Mouse (Mus musculus) MEL (cell line): ENCODE data around the gene Mrpl22. TPM values are rescaled to one million over a fixed set of nuclear protein-coding genes. Genes with fewer than 3 reads are reported as not detected.

ENCODE experiments used
- DNase-seq: peaks from one replicate; pipeline ENCODE4 v3.0.0; 2011; ENCODE audit warnings: low read depth, low spot score
- H3K27ac ChIP-seq: 2 replicates; pipeline ENCODE4 v1.5.1; 2012; ENCODE audit warnings: low read depth, mild to moderate bottlenecking, control low read depth, low read length, moderate library complexity; ENCODE audit not compliant: control insufficient read depth
- H3K27me3 ChIP-seq, 2 experiments: fragments of 150-350 bp in 1 of 2; sonication (generic) in 1 of 2; 2 replicates each; pipeline ENCODE4 v1.6.1; 2012; ENCODE audit warnings: low read length in 2 of 2, mild to moderate bottlenecking in 2 of 2, improper control_type of control experiment in 1 of 2, moderate library complexity in 1 of 2; ENCODE audit not compliant: insufficient read depth in 2 of 2, control insufficient read depth in 1 of 2
- H3K36me3 ChIP-seq, 2 experiments: 2 replicates each; pipeline ENCODE4 v1.6.1; 2012 to 2014; ENCODE audit warnings: low read length in 2 of 2, improper control_type of control experiment in 1 of 2, inconsistent platforms in 1 of 2, mild to moderate bottlenecking in 1 of 2; ENCODE audit not compliant: insufficient read depth in 2 of 2, control insufficient read depth in 1 of 2
- H3K4me1 ChIP-seq, 2 experiments: fragments of 150-350 bp in 1 of 2; sonication (generic) in 1 of 2; 2 replicates each; pipeline ENCODE4 v1.6.1; 2012; ENCODE audit warnings: low read length in 2 of 2, improper control_type of control experiment in 1 of 2, mild to moderate bottlenecking in 1 of 2; ENCODE audit not compliant: insufficient read depth in 2 of 2, control insufficient read depth in 1 of 2
- H3K4me3 ChIP-seq, 2 experiments: fragments of 150-350 bp in 1 of 2; sonication (generic) in 1 of 2; 2 replicates each; pipeline ENCODE4 v1.5.1; 2012; ENCODE audit warnings: low read depth in 2 of 2, low read length in 2 of 2, mild to moderate bottlenecking in 2 of 2, moderate library complexity in 2 of 2, control low read depth in 1 of 2, improper control_type of control experiment in 1 of 2; ENCODE audit not compliant: control insufficient read depth in 1 of 2, insufficient read depth in 1 of 2
- H3K79me2 ChIP-seq: 2 replicates; pipeline ENCODE4 v1.6.1; 2012; ENCODE audit warnings: mild to moderate bottlenecking, low read length, moderate library complexity; ENCODE audit not compliant: control insufficient read depth, poor library complexity, insufficient read depth
- H3K9ac ChIP-seq: 2 replicates; pipeline ENCODE4 v1.6.1; 2012; ENCODE audit warnings: low read depth, mild to moderate bottlenecking, control low read depth, low read length, moderate library complexity; ENCODE audit not compliant: control insufficient read depth, poor library complexity, severe bottlenecking
- H3K9me3 ChIP-seq: fragments of 150-350 bp; sonication (generic); replicated peaks from 2 replicates; pipeline ENCODE4 v1.6.1; 2012; ENCODE audit warnings: mild to moderate bottlenecking, low read length, improper control_type of control experiment, moderate library complexity; ENCODE audit not compliant: insufficient read depth
- CHD1 ChIP-seq: IDR thresholded peaks from 2 replicates; pipeline ENCODE4 v1.6.1; 2012; ENCODE audit warnings: low read depth, mild to moderate bottlenecking, inconsistent platforms, low read length, improper control_type of control experiment
- CTCF ChIP-seq, 3 experiments: IDR thresholded peaks in 2 of 3; conservative IDR thresholded peaks in 1 of 3; 2 replicates each; pipeline ENCODE4 v1.5.1; 2011 to 2012; ENCODE audit warnings: low read length in 3 of 3, low read depth in 2 of 3, mild to moderate bottlenecking in 2 of 3, improper control_type of control experiment in 1 of 3, inconsistent platforms in 1 of 3, mixed read lengths in 1 of 3, moderate library complexity in 1 of 3; ENCODE audit not compliant: control insufficient read depth in 1 of 3, insufficient read depth in 1 of 3, poor library complexity in 1 of 3, severe bottlenecking in 1 of 3
- E2F4 ChIP-seq: IDR thresholded peaks from 2 replicates; pipeline ENCODE4 v1.6.1; 2011; ENCODE audit warnings: low read depth, low read length, improper control_type of control experiment, borderline replicate concordance
- EP300 ChIP-seq, 2 experiments: IDR thresholded peaks; 2 replicates each; pipeline ENCODE4 v1.6.1; 2011; ENCODE audit warnings: improper control_type of control experiment in 2 of 2, low read length in 2 of 2, low read depth in 1 of 2, mild to moderate bottlenecking in 1 of 2
- KAT2A ChIP-seq: conservative IDR thresholded peaks from 2 replicates; pipeline ENCODE4 v1.6.1; 2012; ENCODE audit warnings: low read depth, low read length, improper control_type of control experiment, inconsistent platforms
- MAFK ChIP-seq: IDR thresholded peaks from 2 replicates; pipeline ENCODE4 v1.6.1; 2011; ENCODE audit warnings: low read depth, mild to moderate bottlenecking, low read length, improper control_type of control experiment, borderline replicate concordance
- MAX ChIP-seq: IDR thresholded peaks from 2 replicates; pipeline ENCODE4 v1.6.1; 2011; ENCODE audit warnings: low read length, improper control_type of control experiment
- MAZ ChIP-seq: IDR thresholded peaks from 2 replicates; pipeline ENCODE4 v1.6.1; 2012; ENCODE audit warnings: low read depth, mild to moderate bottlenecking, inconsistent platforms, low read length, improper control_type of control experiment
- MEF2A ChIP-seq: IDR thresholded peaks from 2 replicates; pipeline ENCODE4 v1.6.1; 2014; ENCODE audit warnings: low read depth, mild to moderate bottlenecking, inconsistent platforms, low read length, improper control_type of control experiment; ENCODE audit not compliant: poor library complexity, insufficient replicate concordance, severe bottlenecking; ENCODE audit errors: extremely low read depth
- MYB ChIP-seq: IDR thresholded peaks from 2 replicates; pipeline ENCODE4 v1.6.1; 2011; ENCODE audit warnings: mild to moderate bottlenecking, low read depth, low read length, improper control_type of control experiment
- MYC ChIP-seq: IDR thresholded peaks from 2 replicates; pipeline ENCODE4 v1.6.1; 2011; ENCODE audit warnings: low read depth, mild to moderate bottlenecking, low read length, improper control_type of control experiment, moderate library complexity
- NRF1 ChIP-seq: IDR thresholded peaks from 2 replicates; pipeline ENCODE4 v1.6.1; 2014; ENCODE audit warnings: low read depth, mild to moderate bottlenecking, inconsistent platforms, low read length, improper control_type of control experiment, moderate library complexity; ENCODE audit not compliant: poor library complexity, insufficient read depth, severe bottlenecking
- POLR2AphosphoS2 ChIP-seq: IDR thresholded peaks from 2 replicates; pipeline ENCODE4 v1.6.1; 2011; ENCODE audit warnings: low read length, improper control_type of control experiment
- RAD21 ChIP-seq: IDR thresholded peaks from 2 replicates; pipeline ENCODE4 v1.6.1; 2011; ENCODE audit warnings: mild to moderate bottlenecking, low read depth, low read length, improper control_type of control experiment
- SIN3A ChIP-seq: IDR thresholded peaks from 2 replicates; pipeline ENCODE4 v1.6.1; 2012; ENCODE audit warnings: low read length, improper control_type of control experiment, inconsistent platforms
- SMC3 ChIP-seq: IDR thresholded peaks from 2 replicates; pipeline ENCODE4 v1.6.1; 2011; ENCODE audit warnings: low read depth, low read length, improper control_type of control experiment
- USF1 ChIP-seq: IDR thresholded peaks from 2 replicates; pipeline ENCODE4 v1.6.1; 2014; ENCODE audit warnings: low read depth, mild to moderate bottlenecking, inconsistent platforms, low read length, improper control_type of control experiment, moderate library complexity
- polyA plus RNA-seq, 2 experiments: library from polyadenylated mRNA; stranded (reverse) in 1 of 2; unstranded in 1 of 2; fragments of >175 nt in 1 of 2; fragments of >200 nt in 1 of 2; gene quantifications; 2 replicates each; pipeline versions ENCODE4 v1.2.1 to v1.2.4; 2012; ENCODE audit warnings: low replicate concordance in 2 of 2, low read depth in 1 of 2; ENCODE audit not compliant: insufficient read length in 2 of 2, insufficient read depth in 1 of 2, missing spikeins in 1 of 2
- total RNA-seq: library from RNA; depleted of rRNA; stranded (reverse); fragments of 300-350 nt; gene quantifications from 2 replicates; pipeline ENCODE4 v1.2.3, GENCODE M21; 2012

The Mrpl22 gene
- total and polyA plus RNA-seq, 3 experiments, result 144 to 187 TPM; not detected in 1

GRCm38 (mm10) chr11:58156871-58157270, 14.6 kb upstream of the Mrpl22 start:
- peaks cover 0 to 49% of the 10 kb centered on the region in 2 experiments; a peak in 2 of 4 replicates for H3K36me3 ChIP-seq
- no peaks in the 10 kb centered on the region for H3K9me3 ChIP-seq
- H3K79me2 ChIP-seq, result no peaks in the 10 kb centered on the region
- no peaks in the 10 kb centered on the region for H3K4me1 ChIP-seq
- no peak overlapping the region for H3K4me3 ChIP-seq
- no peak overlapping the region for H3K9ac ChIP-seq
- no peak for TF ChIP-seq POLR2AphosphoS2
- no peak for TF ChIP-seq E2F4
- no peak for TF ChIP-seq MAX
- no peak for TF ChIP-seq CTCF (IDR thresholded peaks at IDR 0.05 in 2 of 3, conservative IDR thresholded peaks at IDR 0.05 in 1 of 3; ENCODE audit: control insufficient read depth in 1 of 3, insufficient read depth in 1 of 3, low read depth in 2 of 3, low read length in 3 of 3, poor library complexity in 1 of 3, severe bottlenecking in 1 of 3)
- no peak for TF ChIP-seq KAT2A
- no peak for TF ChIP-seq MAZ
- no peak for TF ChIP-seq MYC
- TF ChIP-seq USF1, result no peak
- TF ChIP-seq MEF2A, result no peak
- TF ChIP-seq MAFK, result no peak
- TF ChIP-seq CHD1, result no peak
- TF ChIP-seq, all 39 proteins: peak for 0
- no peak for DNase-seq
- H3K27ac ChIP-seq, result no peak overlapping the region
- no peaks in the 10 kb centered on the region for H3K27me3 ChIP-seq

GRCm38 (mm10) chr11:58165072-58165471, 6.4 kb upstream of the Mrpl22 start:
- H3K27ac ChIP-seq, result no peak overlapping the region
- H3K36me3 ChIP-seq, result peaks cover 7 to 27% of the 10 kb centered on the region in 2 experiments
- peak; percentile 66 for DNase-seq
- H3K27me3 ChIP-seq, result no peaks in the 10 kb centered on the region
- TF ChIP-seq RAD21 (peak; percentile 41), MYC (no peak), MAX (peak; percentile 29; the same call in 1 of the 2 replicates), EP300 (IDR thresholded peaks at IDR 0.05; ENCODE audit: low read depth in 1 of 2, low read length in 2 of 2) (no peak), CTCF (IDR thresholded peaks at IDR 0.05 in 2 of 3, conservative IDR thresholded peaks at IDR 0.05 in 1 of 3; ENCODE audit: control insufficient read depth in 1 of 3, insufficient read depth in 1 of 3, low read depth in 2 of 3, low read length in 3 of 3, poor library complexity in 1 of 3, severe bottlenecking in 1 of 3) (peak; percentile 44 to 64 (median 53)), SMC3 (peak; percentile 28; the same call in 1 of the 2 replicates)
- TF ChIP-seq, all 39 proteins: peak for 4
- H3K79me2 ChIP-seq, result peaks cover 18% of the 10 kb centered on the region
- H3K4me3 ChIP-seq, result no peak overlapping the region
- no peak overlapping the region for H3K9ac ChIP-seq
- H3K4me1 ChIP-seq, result peaks cover 0 to 2% of the 10 kb centered on the region in 2 experiments; a peak in 1 of 4 replicates
- no peaks in the 10 kb centered on the region for H3K9me3 ChIP-seq

- Histone ChIP-seq H3K36me3 (peaks cover 17 to 21% of the 10 kb centered on the region in 2 experiments), H3K27me3 (no peaks in the 10 kb centered on the region), H3K27ac (peak overlapping the region; percentile 30), H3K4me3 (peak overlapping the region; percentile 82 to 86), H3K79me2 (peaks cover 28% of the 10 kb centered on the region), H3K9ac (peak overlapping the region; percentile 90), H3K4me1 (peaks cover 4 to 7% of the 10 kb centered on the region in 2 experiments), H3K9me3 (no peaks in the 10 kb centered on the region)
- DNase-seq, result no peak
- TF ChIP-seq USF1 (no peak), MYB (no peak), NRF1 (no peak), SIN3A (peak; percentile 54; the same call in 1 of the 2 replicates)
These were observed 3.7 kb upstream of the Mrpl22 start for GRCm38 (mm10) chr11:58167822-58168166.
